Mouse (Mus musculus) megakaryocyte, embryonic 14.5 days (primary cell): Measurements from ENCODE around the gene Gm49450.

Experiments
- FLI1 ChIP-seq: IDR thresholded peaks from 2 replicates; pipeline ENCODE4 v1.6.1; 2012; ENCODE audit warnings: low read length, inconsistent platforms, mixed read lengths
- GATA1 ChIP-seq: IDR thresholded peaks from 3 replicates; pipeline ENCODE4 v1.6.1; 2012; ENCODE audit warnings: mixed read lengths, low read length, inconsistent platforms, borderline replicate concordance

DNA sequence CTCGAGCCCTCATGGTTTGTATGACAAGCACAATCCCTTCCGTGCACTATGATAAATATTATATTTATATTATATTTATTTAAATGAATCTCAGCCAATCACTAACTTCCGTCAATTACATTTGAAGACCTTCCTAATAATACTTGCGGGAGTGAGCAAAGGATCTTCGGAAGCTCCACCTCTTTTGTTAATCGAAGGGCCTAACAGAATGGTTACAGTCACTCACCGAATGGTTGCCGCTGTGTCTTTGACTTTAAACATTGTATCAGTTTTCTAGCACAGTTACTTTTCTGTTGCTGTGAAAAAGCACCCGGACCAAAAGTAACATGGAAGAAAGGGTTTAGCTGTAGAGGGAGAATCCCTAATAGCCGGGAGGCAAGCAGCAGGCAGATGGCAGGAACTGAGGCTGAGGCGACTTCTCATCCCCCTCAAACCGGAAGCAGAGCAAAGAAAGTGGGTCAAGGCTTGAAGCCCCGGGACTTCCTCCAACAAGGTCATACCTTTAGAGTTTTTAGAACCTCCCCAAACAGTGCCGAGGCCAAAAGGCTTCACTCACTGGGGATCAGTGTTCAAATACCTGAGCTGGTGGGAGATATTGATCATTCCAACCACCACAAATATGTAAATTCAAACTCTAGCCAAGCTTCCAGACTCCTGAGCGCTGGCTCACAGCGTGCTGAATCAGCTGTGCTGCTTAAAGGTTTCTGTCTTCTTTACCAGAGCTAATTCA is 16.2 kb upstream of the Gm49450 start:
- no peak for TF ChIP-seq GATA1
- no peak for TF ChIP-seq FLI1
